Mouse (Mus musculus): ENCODE data around the gene Gbf1. TPM values are rescaled to one million over a fixed set of nuclear protein-coding genes. Genes with fewer than 3 reads are reported as not detected.

The Gbf1 gene
- polyA plus RNA-seq, 1 experiment = 457 TPM

- no peak for TF ChIP-seq FLI1 (IDR thresholded peaks at IDR 0.05; ENCODE audit: low read length)
- TF ChIP-seq GATA1 (IDR thresholded peaks at IDR 0.05; ENCODE audit: borderline replicate concordance, low read length) = no peak
- peak overlapping the region; percentile 86 for H3K4me3 ChIP-seq (replicated peaks)
- H3K9me3 ChIP-seq = no peaks in the 10 kb centered on the region
- H3K27me3 ChIP-seq (replicated peaks) = peaks cover 97% of the 10 kb centered on the region
- peaks cover 70% of the 10 kb centered on the region for H3K4me1 ChIP-seq
- peaks cover 6% of the 10 kb centered on the region for H3K36me3 ChIP-seq (replicated peaks; ENCODE audit: low read length)
Measured at GRCm38 (mm10) chr19:46318031-46318471, 165.7 kb downstream of the Gbf1 start.

GRCm38 (mm10) chr19:46318586-46319378 lies 166.5 kb downstream of the Gbf1 start:
- H3K4me3 ChIP-seq (replicated peaks) = peak overlapping the region; percentile 46
- H3K36me3 ChIP-seq (replicated peaks; ENCODE audit: low read length) = no peaks in the 10 kb centered on the region
- peaks cover 99% of the 10 kb centered on the region for H3K27me3 ChIP-seq (replicated peaks)
- H3K4me1 ChIP-seq = peaks cover 70% of the 10 kb centered on the region
- no peak for TF ChIP-seq FLI1 (IDR thresholded peaks at IDR 0.05; ENCODE audit: low read length)
- no peak for TF ChIP-seq GATA1 (IDR thresholded peaks at IDR 0.05; ENCODE audit: borderline replicate concordance, low read length)
- no peaks in the 10 kb centered on the region for H3K9me3 ChIP-seq

- H3K27me3 ChIP-seq (replicated peaks) = peaks cover 99% of the 10 kb centered on the region
- H3K9me3 ChIP-seq = no peaks in the 10 kb centered on the region
- TF ChIP-seq FLI1 (IDR thresholded peaks at IDR 0.05; ENCODE audit: low read length) = no peak
- peaks cover 57% of the 10 kb centered on the region for H3K4me1 ChIP-seq
- H3K4me3 ChIP-seq (replicated peaks) = peak overlapping the region; percentile 15
- no peaks in the 10 kb centered on the region for H3K36me3 ChIP-seq (replicated peaks; ENCODE audit: low read length)
Measured at GRCm38 (mm10) chr19:46320076-46320785, 167.9 kb downstream of the Gbf1 start.

GRCm38 (mm10) chr19:46321101-46321943 lies 169.0 kb downstream of the Gbf1 start:
- Histone ChIP-seq H3K36me3 (replicated peaks; ENCODE audit: low read length) (no peaks in the 10 kb centered on the region), H3K9me3 (no peaks in the 10 kb centered on the region), H3K4me1 (peaks cover 49% of the 10 kb centered on the region), H3K4me3 (replicated peaks) (no peak overlapping the region), H3K27me3 (replicated peaks) (peaks cover 100% of the 10 kb centered on the region)
- no peak for TF ChIP-seq FLI1 (IDR thresholded peaks at IDR 0.05; ENCODE audit: low read length)
- TF ChIP-seq GATA1 (IDR thresholded peaks at IDR 0.05; ENCODE audit: borderline replicate concordance, low read length) = no peak

GRCm38 (mm10) chr19:46322144-46322995 lies 170.1 kb downstream of the Gbf1 start:
- no peak for TF ChIP-seq FLI1 (IDR thresholded peaks at IDR 0.05; ENCODE audit: low read length)
- no peak for TF ChIP-seq GATA1 (IDR thresholded peaks at IDR 0.05; ENCODE audit: borderline replicate concordance, low read length)
- Histone ChIP-seq H3K36me3 (replicated peaks; ENCODE audit: low read length) (no peaks in the 10 kb centered on the region), H3K4me3 (replicated peaks) (no peak overlapping the region), H3K27me3 (replicated peaks) (peaks cover 98% of the 10 kb centered on the region), H3K4me1 (peaks cover 49% of the 10 kb centered on the region), H3K9me3 (no peaks in the 10 kb centered on the region)

GRCm38 (mm10) chr19:46322996-46323572 lies 170.8 kb downstream of the Gbf1 start:
- Histone ChIP-seq H3K9me3 (no peaks in the 10 kb centered on the region), H3K4me1 (peaks cover 48% of the 10 kb centered on the region), H3K27me3 (replicated peaks) (peaks cover 90% of the 10 kb centered on the region), H3K36me3 (replicated peaks; ENCODE audit: low read length) (no peaks in the 10 kb centered on the region), H3K4me3 (replicated peaks) (no peak overlapping the region)
- TF ChIP-seq GATA1 (IDR thresholded peaks at IDR 0.05; ENCODE audit: borderline replicate concordance, low read length) = no peak
- no peak for TF ChIP-seq FLI1 (IDR thresholded peaks at IDR 0.05; ENCODE audit: low read length)

- H3K4me1 ChIP-seq = peaks cover 45% of the 10 kb centered on the region
- peaks cover 84% of the 10 kb centered on the region for H3K27me3 ChIP-seq (replicated peaks)
- TF ChIP-seq FLI1 (IDR thresholded peaks at IDR 0.05; ENCODE audit: low read length) = no peak
- no peak for TF ChIP-seq GATA1 (IDR thresholded peaks at IDR 0.05; ENCODE audit: borderline replicate concordance, low read length)
- no peaks in the 10 kb centered on the region for H3K9me3 ChIP-seq
- no peaks in the 10 kb centered on the region for H3K36me3 ChIP-seq (replicated peaks; ENCODE audit: low read length)
- H3K4me3 ChIP-seq (replicated peaks) = no peak overlapping the region
Measured at GRCm38 (mm10) chr19:46323716-46324115, 171.4 kb downstream of the Gbf1 start.

- Histone ChIP-seq H3K36me3 (replicated peaks; ENCODE audit: low read length) (no peaks in the 10 kb centered on the region), H3K9me3 (no peaks in the 10 kb centered on the region), H3K4me3 (replicated peaks) (no peak overlapping the region), H3K4me1 (peaks cover 45% of the 10 kb centered on the region), H3K27me3 (replicated peaks) (peaks cover 79% of the 10 kb centered on the region)
- TF ChIP-seq GATA1 (IDR thresholded peaks at IDR 0.05; ENCODE audit: borderline replicate concordance, low read length) (no peak), FLI1 (IDR thresholded peaks at IDR 0.05; ENCODE audit: low read length) (no peak)
Measured at GRCm38 (mm10) chr19:46324366-46324765, 172.1 kb downstream of the Gbf1 start.

All from megakaryocyte, embryonic 14.5 days (primary cell).